Mouse (Mus musculus) intestine, embryonic 16.5 days (tissue): ENCODE data around the gene Dennd2a. TPM values are rescaled to one million over a fixed set of nuclear protein-coding genes. Genes with fewer than 3 reads are reported as not detected.

ENCODE experiments used
- ATAC-seq: fragments of 200-750 bp; cut with Nextera tagmentation; 2 replicates; pipeline ENCODE4 v1.8.0; 2017; ENCODE audit warnings: moderate TSS enrichment, moderate library complexity
- H3K27ac ChIP-seq: fragments of 300-500 bp; sonication (generic); 2 replicates; pipeline ENCODE4 v1.5.1; 2014; ENCODE audit warnings: mild to moderate bottlenecking, low read length
- H3K27me3 ChIP-seq: fragments of 300-500 bp; sonication (generic); replicated peaks from 2 replicates; pipeline ENCODE4 v1.6.1; 2014; ENCODE audit warnings: low read length, control low read depth, mixed read lengths; ENCODE audit not compliant: control insufficient read depth, insufficient read depth
- H3K36me3 ChIP-seq: fragments of 300-500 bp; sonication (generic); 2 replicates; pipeline ENCODE4 v1.6.1; 2014; ENCODE audit warnings: low read length, control low read depth; ENCODE audit not compliant: control insufficient read depth, insufficient read depth
- H3K4me1 ChIP-seq: fragments of 300-500 bp; sonication (generic); 2 replicates; pipeline ENCODE4 v1.6.1; 2014; ENCODE audit warnings: low read length, control low read depth, mixed read lengths; ENCODE audit not compliant: control insufficient read depth, insufficient read depth
- H3K4me2 ChIP-seq: fragments of 300-500 bp; sonication (generic); 2 replicates; pipeline ENCODE4 v1.6.1; 2014; ENCODE audit warnings: low read depth, low read length, control low read depth
- H3K4me3 ChIP-seq: fragments of 300-500 bp; sonication (generic); 2 replicates; pipeline ENCODE4 v1.5.1; 2014; ENCODE audit warnings: mild to moderate bottlenecking, low read length
- H3K9ac ChIP-seq: fragments of 300-500 bp; sonication (generic); 2 replicates; pipeline ENCODE4 v1.6.1; 2014; ENCODE audit warnings: low read depth, low read length
- H3K9me3 ChIP-seq: fragments of 300-500 bp; sonication (generic); 2 replicates; pipeline ENCODE4 v1.6.1; 2016; ENCODE audit warnings: low read length, control low read depth; ENCODE audit not compliant: control insufficient read depth
- WGBS: fragments of 180-500 bp; shearing (Covaris S2); extraction: QIAGEN DNeasy Blood & Tissue Kit; methylation state at CpG from one replicate; pipeline ENCODE4 v1.1.7; 2014; 5-methylcytosine and 5-hydroxymethylcytosine counted together
- polyA plus RNA-seq: library from polyadenylated mRNA; unstranded; fragments of >200 nt; fragmentation: Nextera tagmentation; extraction: Ambion mirVana; gene quantifications from 2 replicates; pipeline ENCODE4 v1.2.1, GENCODE M21; 2015

The Dennd2a gene
- polyA plus RNA-seq, 1 experiment from 2014 or later = 6.5 TPM

GRCm38 (mm10) chr6:39543769-39544420 lies 13.8 kb downstream of the Dennd2a start:
- Histone ChIP-seq H3K9ac (peak overlapping the region; percentile 38; the same call in 1 of the 2 replicates), H3K27me3 (no peaks in the 10 kb centered on the region), H3K9me3 (no peaks in the 10 kb centered on the region), H3K36me3 (no peaks in the 10 kb centered on the region), H3K4me3 (no peak overlapping the region), H3K4me2 (no peak overlapping the region), H3K27ac (peak overlapping the region; percentile 80), H3K4me1 (peaks cover 35% of the 10 kb centered on the region)
- ATAC-seq = no peak
- WGBS = 52% methylated on average over 15 of the region's 15 CpGs

DNA sequence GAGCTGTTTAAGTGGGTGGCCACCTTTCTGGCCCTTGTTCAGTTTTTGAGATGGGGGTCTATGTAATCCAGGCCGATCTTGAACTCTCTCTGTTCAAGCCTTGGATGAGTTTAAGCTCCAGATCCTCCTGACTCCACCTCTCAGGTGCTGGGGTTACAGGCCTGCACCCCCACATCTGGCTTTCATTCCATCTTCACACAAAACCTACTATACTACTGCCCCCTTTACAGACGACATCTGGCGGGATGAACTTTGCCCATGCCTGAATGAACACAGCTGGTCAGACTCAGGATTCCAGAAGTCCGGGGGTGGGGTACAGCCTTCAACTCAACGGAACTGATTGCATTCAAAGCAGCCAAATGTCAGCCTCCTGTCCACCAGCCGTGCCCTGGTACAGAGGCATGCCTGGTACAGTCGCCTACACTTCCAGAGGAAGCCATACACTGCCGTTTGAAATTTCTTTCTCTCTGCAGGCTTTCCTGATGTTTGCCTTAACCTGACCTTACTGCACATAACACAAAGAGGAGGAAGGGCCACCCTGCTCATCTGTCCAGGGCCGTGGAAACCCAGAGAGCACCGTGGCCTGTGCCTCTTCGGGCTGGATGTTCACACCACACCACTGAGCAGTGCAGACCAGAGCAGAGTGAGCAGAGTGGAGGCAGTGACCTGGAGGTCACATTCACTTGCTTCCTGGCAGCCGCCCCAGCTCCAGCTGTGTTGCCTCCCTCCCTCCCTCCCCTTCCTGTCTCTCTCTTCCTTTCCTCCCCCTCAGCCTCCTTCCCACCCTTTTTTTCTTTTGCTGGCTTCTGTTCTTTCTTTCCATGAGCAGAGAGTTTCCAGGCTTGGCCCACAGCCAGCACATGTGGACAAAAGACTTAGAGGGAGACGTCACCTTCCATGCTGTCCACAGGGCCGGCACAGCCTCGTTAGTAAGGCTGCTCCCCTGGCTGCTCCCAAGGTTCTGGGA lies 14.8 kb downstream of the Dennd2a start:
- Histone ChIP-seq H3K27me3 (no peaks in the 10 kb centered on the region), H3K4me2 (peak overlapping the region; percentile 15; the same call in 1 of the 2 replicates), H3K27ac (peak overlapping the region; percentile 80), H3K36me3 (no peaks in the 10 kb centered on the region), H3K9ac (peak overlapping the region; percentile 38), H3K4me3 (0 out of 2 replicates have a peak overlapping the region, but pooled peaks have one; percentile 2), H3K9me3 (no peaks in the 10 kb centered on the region), H3K4me1 (peaks cover 42% of the 10 kb centered on the region)
- WGBS = 14% methylated on average over 15 of the region's 15 CpGs
- ATAC-seq = peak; percentile 92

GRCm38 (mm10) chr6:39540563-39540962 lies 17.1 kb downstream of the Dennd2a start:
- Histone ChIP-seq H3K27me3 (no peaks in the 10 kb centered on the region), H3K4me1 (peaks cover 42% of the 10 kb centered on the region), H3K36me3 (no peaks in the 10 kb centered on the region), H3K4me2 (no peak overlapping the region), H3K27ac (no peak overlapping the region), H3K9me3 (no peaks in the 10 kb centered on the region), H3K4me3 (no peak overlapping the region), H3K9ac (no peak overlapping the region)
- 50% methylated on average over 2 of the region's 2 CpGs for WGBS
- no peak for ATAC-seq

DNA sequence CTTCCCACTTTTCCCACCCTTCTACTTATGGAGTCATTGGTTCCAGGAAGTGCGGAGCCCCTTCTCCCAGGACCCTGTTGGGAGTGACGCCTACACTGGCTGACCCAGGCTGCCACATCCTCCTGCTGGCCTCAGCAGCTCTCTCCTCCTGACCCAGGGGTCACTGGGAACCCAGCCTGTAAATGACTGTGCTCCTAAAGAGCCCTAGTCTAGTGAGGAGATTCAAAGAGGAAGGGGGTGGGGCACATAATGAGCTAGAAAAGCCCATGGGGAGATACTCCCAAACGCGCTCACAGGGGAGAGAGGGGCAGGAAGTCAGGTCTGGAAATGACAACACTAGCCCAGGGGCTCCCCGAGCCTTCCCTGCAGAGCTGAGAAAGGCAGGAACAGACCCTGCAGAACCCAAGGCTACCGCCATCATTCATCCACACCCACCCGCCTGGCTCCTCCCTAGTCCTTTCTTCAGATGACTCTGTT lies 17.9 kb downstream of the Dennd2a start:
- 27% methylated on average over 6 of the region's 7 CpGs for WGBS
- peak; percentile 43 for ATAC-seq
- Histone ChIP-seq H3K9ac (no peak overlapping the region), H3K4me3 (no peak overlapping the region), H3K27ac (peak overlapping the region; percentile 53), H3K4me1 (peaks cover 42% of the 10 kb centered on the region), H3K36me3 (no peaks in the 10 kb centered on the region), H3K9me3 (no peaks in the 10 kb centered on the region), H3K27me3 (no peaks in the 10 kb centered on the region), H3K4me2 (0 out of 2 replicates have a peak overlapping the region, but pooled peaks have one; percentile 15)

DNA sequence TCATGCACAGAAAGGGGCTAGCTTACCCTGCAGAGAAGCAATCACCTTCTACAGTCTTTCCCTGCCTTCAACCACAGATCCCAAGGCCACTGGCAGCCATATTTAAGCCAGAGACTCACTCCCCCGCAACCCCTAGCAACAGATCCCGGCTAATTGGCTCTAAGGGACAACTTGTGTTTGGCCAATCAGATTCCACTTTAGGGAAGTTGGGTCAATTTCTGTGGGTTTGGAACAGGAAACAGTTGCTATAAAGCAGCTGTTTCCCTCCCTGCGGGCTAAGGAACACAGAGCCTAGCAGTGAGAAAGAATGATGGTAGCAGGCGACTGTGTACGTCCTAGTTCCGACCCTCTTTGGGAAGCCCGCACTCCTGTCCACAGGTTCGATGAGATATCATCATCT lies 19.4 kb downstream of the Dennd2a start:
- no peak overlapping the region for H3K4me2 ChIP-seq
- no peaks in the 10 kb centered on the region for H3K36me3 ChIP-seq
- H3K9me3 ChIP-seq = no peaks in the 10 kb centered on the region
- H3K4me1 ChIP-seq = peaks cover 34% of the 10 kb centered on the region
- H3K27ac ChIP-seq = 0 out of 2 replicates have a peak overlapping the region, but pooled peaks have one; percentile 19
- H3K4me3 ChIP-seq = no peak overlapping the region
- H3K9ac ChIP-seq = no peak overlapping the region
- no peak for ATAC-seq
- 46% methylated on average over 8 of the region's 8 CpGs for WGBS
- no peaks in the 10 kb centered on the region for H3K27me3 ChIP-seq

- ATAC-seq = no peak
- H3K4me2 ChIP-seq = no peak overlapping the region
- no peak overlapping the region for H3K27ac ChIP-seq
- H3K36me3 ChIP-seq = no peaks in the 10 kb centered on the region
- no peak overlapping the region for H3K4me3 ChIP-seq
- H3K9me3 ChIP-seq = no peaks in the 10 kb centered on the region
- 99% methylated on average over 5 of the region's 5 CpGs for WGBS
- no peak overlapping the region for H3K9ac ChIP-seq
- peaks cover 27% of the 10 kb centered on the region for H3K4me1 ChIP-seq
- H3K27me3 ChIP-seq = no peaks in the 10 kb centered on the region
Measured at GRCm38 (mm10) chr6:39537276-39537675, 20.4 kb downstream of the Dennd2a start.

DNA sequence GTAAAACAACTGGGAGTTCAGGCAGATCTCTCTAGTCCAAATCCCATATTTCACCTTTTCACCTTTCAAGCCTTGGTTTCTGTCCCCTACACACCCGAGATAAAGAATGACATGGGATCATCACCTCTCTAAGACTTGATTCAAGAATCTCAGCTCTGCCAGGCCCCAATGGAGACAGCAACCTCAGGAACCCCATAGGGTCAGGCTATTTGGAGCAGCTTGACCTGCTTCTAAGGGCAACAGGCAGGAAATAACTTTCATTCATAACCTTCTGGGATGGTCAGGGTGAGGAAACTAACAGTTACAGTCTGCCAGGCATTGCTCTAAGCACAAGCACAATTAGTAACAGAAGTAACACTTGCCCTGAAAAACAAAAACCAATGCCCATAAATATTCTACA lies 21.0 kb downstream of the Dennd2a start:
- Histone ChIP-seq H3K4me3 (no peak overlapping the region), H3K4me2 (no peak overlapping the region), H3K9ac (no peak overlapping the region), H3K27ac (no peak overlapping the region), H3K9me3 (no peaks in the 10 kb centered on the region), H3K36me3 (no peaks in the 10 kb centered on the region), H3K4me1 (peaks cover 30% of the 10 kb centered on the region), H3K27me3 (no peaks in the 10 kb centered on the region)
- WGBS = 63% methylated on average over 1 of the region's 1 CpGs
- no peak for ATAC-seq

- Histone ChIP-seq H3K4me1 (peaks cover 22% of the 10 kb centered on the region), H3K27ac (no peak overlapping the region), H3K27me3 (no peaks in the 10 kb centered on the region), H3K4me2 (no peak overlapping the region), H3K9me3 (no peaks in the 10 kb centered on the region), H3K4me3 (no peak overlapping the region), H3K9ac (no peak overlapping the region), H3K36me3 (no peaks in the 10 kb centered on the region)
- no peak for ATAC-seq
Measured at GRCm38 (mm10) chr6:39534944-39535343, 22.7 kb downstream of the Dennd2a start.
